Mouse (Mus musculus): ENCODE measurements at regions not wholly inside any gene's neighbourhood (a gene's known extent, or its start where the extent isn't known, plus 50 kb on each side); places are given as distances from the start of the nearest gene placed in this dataset.
A peak's percentile ranks its signal among the peaks of the same experiment; 100 is the strongest.

DNA sequence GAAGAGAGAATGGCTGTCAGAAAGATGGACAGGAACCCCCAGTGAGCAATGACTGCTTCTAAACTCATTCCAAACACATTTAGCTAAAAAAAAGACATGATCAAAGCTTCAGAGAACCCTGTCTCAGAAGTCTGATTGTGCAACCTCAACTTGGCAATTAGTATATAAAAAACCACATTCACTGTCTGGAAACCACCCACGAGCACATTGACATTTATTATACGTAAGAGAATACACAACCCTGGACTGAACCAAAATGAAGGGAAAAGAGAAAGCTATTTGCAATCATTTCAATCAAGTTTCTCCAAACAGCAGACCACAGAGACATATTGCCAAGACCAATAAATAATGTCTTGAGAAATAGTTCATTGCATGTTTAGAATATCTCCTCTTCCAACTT is 820.7 kb upstream of the Adgrl2 start:
- no peak for DNase-seq

DNA sequence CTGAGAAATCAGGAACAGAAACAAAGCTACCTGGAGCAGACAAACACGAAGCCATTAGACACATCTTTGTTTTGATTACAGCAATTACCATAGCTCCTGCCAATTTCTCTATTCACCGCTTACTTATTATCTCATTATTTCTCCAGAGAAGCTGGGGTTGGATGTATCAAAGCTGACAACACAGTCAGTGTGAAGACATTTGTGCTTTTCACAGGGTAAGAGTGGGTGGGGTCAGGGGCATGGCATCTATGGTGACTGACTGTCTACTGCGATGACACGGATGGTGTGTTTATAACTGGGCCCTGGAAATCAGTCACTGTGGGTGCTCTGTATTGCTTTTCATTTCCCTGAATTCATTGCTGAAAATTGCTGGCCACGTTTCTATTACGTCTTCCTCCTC is 815.0 kb upstream of the Adgrl2 start:
- DNase-seq = no peak

DNA sequence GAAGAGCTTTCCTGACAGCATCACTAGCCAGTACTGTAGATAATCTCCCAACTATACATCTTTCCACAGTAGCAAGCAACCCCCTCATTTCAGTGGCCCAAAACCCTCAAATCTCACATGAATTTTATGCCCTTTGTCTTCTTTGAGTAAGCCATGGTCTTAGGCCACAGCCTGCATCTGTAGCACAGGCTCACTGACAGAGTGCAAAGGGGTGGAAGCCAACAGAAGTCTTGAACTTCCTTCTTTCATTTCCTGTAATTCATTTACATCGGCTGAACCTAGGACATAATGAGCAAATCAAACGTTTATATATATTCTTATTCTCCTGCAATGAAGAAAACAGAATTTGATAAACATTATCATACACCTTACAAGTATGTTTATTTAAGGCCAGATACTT is 805.8 kb upstream of the Adgrl2 start:
- no peak for DNase-seq

DNA sequence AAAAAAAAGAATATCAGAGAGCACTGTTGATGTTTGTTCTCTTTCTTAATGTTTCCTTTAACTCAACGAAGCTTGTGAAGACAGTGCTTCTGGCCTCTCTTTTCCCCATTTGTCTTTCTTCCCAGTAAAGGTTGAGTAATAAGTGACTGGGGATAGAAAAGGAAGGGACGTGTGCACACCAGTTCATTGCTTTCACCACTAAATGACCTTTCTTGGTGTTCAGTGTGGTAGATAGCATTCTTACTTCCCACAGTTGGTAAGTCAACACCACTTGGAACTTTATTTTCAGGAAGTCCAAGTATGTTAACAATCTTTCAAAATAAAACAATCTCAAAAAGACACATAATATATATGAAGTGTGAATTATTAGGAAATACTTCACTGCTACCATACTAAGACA is 801.2 kb upstream of the Adgrl2 start:
- DNase-seq = no peak

DNA sequence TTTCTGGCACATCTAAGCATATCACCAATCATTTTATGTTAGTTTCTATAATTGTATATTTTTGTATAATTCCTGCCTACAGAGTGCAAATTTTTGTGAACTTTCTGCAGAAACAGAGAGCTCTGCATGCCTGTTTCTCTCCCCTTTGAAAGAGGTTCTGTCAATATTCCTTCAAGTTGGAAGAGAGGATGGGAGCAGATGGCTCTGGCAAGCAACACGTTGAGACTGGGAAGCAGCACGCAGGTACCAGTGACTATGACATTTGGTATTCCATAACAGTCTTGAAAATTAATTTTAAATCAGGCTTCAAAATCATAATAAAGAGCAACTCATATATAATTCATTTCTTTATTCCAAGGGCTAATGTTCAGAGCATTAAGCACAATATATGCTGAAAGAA is 795.7 kb upstream of the Adgrl2 start:
- peak; percentile 6 to 7 for DNase-seq

DNA sequence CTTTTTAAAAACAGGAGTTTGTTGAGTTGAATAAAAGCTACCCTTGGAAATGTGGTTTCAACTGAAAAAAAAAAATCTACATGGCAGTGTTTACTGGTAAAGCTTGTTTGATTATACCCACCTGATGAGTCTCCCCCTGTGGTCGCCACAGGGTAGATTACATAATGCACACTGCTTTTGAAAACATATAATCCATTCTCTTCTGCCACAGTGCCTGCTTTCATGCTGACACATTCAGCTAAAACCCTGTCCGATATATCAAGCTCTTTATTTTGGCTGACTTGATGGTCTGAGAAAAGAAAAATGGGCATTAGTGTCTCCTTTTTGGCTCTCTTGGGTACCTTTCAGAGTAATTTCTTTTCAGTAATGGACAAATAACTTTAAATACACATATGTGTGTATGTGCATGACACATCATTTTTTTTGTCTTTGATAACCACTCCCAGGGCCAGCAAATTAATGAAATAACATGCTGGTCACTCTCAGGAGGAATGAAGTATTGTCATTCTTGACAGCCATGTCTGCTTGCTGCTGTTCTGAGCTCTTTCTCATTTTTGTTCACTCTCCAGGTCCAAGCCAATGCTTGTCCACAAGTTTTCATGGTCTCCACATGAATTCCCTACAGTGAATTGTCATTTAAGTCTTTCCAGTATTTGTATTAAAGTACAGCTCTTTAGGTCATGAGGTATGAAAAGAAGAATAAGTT is 793.7 kb upstream of the Adgrl2 start:
- DNase-seq = no peak

DNA sequence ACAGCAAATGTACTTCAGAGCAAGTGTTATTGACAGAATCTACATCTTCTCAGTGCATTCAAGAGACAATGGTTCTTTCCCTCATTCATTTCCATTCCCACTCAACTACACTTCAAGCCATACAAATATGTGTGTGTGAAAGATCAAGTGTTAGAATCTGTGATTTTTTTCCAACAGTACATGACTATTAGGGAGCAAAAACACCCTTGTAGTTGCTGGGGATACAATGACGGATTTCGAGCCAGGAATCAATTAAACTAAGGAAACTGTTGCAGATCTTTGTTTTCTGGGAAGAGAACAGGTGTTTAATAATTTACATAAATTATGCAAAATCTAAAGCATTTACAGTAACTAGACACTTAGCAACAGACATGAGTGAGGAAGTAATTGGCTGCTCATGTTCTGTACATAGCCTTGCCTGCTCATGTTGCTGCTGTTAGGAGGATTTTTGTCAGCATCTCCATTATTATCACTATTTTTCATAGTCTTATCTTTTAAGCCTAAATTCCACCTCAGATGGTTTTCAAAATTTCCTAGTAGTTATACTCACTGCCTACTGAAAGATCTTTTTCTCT is 777.6 kb upstream of the Adgrl2 start:
- DNase-seq = no peak

DNA sequence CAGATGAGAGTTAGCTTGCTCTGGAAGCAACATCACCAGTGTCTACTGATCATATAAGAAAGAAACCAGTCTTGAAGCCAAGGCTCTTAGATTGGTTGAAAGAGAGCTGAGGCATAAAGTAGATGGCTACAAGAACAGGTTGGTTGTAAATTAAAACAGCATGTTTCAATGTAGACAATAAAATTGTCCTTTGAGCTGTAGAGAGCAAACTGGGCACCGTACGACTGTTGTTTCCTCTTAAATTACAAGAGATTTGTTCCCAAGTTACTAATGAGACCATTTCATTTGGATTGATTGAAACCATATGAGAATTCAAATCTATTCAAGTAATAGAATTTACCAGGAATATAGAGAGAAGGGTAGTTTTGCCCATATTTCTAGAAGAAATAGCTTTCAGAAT is 770.9 kb upstream of the Adgrl2 start:
- DNase-seq = no peak

DNA sequence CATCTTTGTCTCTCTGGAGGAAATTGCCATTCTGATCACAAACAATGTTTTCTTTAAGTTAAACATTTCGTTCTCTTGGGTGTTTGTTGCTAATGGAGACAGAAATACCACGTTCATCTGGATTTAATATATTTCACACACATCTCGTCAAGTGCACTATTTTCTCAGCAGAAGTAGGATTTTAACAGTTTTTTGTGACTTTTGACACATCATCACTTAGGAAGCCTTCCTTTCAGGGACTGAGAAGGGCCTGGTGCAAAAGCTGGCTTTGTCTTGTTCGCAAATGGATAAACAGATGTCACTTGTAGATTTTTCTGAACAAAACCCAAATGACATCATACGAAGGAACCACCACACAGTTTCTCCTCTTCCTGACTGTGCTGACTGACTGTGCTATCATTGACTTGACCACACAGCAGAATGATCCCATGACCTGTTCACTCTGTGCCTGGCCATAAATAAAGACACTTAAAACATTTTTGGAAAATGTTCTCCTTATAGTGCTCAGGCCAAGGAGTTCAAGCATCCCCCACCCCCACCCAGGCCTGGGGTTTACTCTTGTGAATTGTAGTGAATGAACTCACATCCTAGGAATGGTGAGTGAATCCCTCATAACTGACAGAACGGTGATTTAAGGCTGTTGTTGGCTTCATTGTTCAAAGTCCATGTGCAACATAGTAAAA is 767.7 kb upstream of the Adgrl2 start:
- DNase-seq = no peak

DNA sequence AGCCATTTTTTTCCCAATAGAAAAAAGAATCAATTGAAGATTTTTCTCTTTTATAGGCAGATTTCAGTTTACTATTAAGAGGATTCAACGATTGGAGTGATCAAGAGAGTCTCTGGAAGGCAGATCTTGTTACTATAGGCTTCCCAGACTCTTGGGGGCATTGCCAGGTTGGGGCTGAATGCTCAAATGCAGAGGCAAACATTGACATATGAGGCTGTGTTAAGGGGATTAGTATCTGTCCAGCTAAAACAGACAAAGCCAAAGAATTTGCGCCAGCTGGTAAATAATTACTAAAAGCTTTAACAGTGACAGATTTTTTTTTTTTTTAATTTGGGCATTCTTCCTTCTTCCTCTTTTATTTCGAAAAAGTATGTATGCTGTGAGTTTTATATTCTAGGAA is 745.7 kb upstream of the Adgrl2 start:
- DNase-seq = no peak

DNA sequence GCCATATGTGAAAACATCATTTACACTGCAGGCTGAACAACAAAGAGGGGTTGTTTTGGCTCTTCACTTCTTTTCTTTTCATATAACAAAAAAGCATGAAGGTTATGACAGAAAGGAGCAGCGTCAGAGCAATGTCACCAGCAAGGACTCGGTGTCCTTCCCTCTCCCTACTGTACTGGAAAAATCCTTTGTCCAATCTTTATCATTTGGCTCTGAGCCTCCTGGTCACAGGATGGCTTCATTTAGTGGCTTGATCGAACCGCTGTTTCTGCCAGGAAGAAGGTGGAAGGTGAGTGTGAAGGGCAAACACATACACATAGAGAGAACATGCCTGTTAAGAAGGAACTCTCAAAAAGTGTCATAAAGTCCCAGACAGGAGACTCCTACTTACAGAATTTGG is 735.9 kb upstream of the Adgrl2 start:
- DNase-seq = no peak

DNA sequence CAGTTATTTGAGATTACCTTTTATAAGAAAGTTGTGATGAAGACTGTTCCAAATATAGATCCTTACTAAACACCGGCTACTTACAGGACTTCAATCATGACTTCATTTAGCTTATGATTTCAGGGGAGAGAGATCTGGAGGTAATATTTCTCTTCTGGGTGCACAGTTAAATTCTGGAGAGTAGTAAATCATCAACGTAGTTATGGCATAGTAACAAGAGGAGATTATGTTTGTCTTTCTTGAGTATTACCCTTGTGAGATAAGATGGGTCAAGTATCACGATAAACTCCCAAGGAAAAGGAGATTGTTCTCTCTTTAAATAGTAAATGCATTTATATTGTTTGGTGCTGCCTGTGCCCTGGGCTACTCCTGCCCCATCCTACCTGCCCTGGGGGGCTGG is 734.5 kb upstream of the Adgrl2 start:
- no peak for DNase-seq

DNA sequence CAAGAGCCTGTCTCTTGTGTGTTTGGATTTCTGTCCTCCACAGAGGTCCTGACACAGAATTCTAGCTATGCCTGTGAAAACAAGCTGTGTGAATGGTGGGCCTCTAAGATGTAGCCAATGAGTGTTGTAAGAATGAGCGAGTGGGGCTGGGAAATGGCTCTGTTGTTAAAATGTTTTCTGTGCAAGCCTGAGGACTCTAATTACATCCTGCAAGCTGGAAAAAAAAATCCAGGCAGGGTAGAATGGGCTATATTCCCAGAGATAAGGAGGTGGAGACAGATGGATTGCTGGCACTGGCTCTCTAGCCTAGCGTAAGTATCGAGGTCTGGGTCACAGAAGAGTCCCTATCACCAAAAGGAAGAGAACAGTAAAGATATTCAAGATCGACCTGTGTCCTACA is 731.5 kb upstream of the Adgrl2 start:
- no peak for DNase-seq

DNA sequence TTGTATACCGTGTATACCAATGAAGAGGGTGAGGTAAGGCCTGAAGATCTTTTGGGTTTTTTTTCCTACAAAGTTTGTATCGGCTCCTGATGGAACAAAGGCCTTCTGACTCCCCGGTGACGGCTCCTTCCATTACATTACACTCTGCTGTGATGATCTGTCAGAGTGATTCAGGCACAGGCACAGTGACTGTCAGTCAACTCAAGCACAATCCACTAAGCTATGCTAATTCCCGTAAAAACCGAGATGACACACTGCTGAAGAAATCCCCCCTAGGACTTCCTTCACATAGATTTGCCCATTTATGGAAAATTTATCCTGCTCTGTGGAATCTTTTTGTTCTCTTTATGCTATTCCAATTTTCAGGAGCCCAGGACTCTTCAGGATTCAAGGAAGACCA is 730.0 kb upstream of the Adgrl2 start:
- no peak for DNase-seq

DNA sequence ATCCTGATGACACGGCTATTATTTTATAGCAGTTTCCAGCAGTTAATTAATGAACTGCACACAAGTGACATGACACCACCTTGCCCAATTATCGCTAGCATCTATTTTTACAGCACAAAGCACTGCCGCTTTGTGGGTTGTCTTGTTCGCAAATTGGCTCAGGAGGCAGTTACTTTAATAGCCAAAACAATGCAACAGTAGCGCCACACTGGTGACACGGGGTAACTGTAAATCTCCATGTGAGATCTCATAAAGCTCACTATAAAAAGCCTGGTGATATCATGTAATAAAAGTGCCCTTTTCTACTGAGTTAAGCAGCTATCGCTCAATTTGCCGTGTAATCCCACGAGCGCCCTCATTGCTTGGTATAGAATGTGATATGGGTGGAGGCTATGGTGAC is 715.4 kb upstream of the Adgrl2 start:
- DNase-seq = peak; percentile 2 to 13

DNA sequence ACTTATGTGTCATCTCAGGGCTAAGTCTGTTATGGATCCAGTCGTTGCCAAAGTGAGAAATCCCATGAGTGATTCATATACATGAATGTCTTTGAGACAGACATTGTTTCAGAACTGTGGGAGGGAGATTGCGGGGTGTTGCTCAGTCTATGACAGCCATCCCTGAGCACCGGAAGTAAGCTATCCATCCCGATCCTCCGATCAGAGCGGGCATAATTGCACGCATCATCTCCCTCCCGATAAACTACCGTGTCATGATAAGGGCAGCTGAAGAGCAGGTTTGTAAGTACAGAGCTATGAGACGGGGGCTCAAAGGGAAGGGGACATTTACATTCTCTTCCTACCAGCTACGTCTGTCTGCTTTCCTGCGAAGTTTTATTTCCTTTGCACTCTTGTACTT is 715.0 kb upstream of the Adgrl2 start:
- no peak for DNase-seq

DNA sequence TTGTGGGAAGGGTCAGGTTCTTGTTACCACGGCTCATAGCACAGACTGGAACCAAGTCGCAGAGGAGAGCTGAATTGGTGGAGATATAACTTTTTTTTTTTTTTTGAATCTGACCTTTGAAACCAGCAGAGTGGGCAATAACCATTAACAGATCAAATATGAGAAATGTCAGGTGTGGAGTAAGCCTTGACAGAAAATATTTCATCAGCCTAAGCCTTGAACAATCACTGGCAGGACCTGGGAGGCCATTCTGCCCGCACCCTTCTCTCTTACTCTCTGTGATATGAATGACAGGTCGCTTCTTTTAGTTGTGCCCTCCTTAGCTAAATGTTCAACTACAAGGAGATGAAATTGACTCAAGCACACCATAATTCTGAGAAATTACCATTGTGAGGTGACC is 714.1 kb upstream of the Adgrl2 start:
- no peak for DNase-seq

DNA sequence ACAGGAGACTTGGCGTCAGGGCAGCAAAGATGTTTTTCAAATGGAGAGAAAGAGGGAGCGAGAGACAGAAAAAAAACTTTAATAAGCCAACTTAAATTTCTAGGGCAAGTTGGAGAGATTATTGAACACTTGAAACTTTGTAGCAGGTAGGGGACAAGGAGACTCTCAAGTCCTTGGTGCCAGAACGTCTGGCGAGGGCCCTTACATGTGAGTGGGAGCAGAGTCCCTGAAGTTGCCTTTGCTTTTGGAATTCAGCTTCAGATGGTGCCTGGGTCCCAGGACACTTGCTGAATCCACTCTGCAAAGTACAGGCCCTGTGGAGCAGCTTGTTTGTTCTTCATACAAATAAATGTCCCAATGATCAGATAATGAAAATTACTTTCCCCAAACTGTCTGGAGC is 693.2 kb upstream of the Adgrl2 start:
- DNase-seq = no peak

DNA sequence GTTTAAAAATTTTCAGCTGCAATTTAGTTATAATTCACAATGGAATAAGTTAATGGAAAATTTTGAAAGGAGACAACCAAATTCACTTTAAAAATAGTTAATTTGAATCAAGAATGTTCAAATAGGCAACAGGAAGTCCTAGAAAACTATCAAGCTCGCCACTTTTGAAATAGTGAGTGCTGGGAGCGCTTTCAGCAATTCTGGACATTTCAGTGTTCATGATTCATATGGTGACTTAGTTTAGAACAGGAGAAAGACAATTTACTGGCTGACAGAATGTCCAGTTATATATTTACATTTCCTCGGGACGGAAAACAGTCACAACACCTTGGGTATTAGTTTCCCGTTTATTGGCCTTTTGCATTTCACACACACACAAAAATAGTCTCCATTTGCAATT is 691.9 kb upstream of the Adgrl2 start:
- DNase-seq = no peak

DNA sequence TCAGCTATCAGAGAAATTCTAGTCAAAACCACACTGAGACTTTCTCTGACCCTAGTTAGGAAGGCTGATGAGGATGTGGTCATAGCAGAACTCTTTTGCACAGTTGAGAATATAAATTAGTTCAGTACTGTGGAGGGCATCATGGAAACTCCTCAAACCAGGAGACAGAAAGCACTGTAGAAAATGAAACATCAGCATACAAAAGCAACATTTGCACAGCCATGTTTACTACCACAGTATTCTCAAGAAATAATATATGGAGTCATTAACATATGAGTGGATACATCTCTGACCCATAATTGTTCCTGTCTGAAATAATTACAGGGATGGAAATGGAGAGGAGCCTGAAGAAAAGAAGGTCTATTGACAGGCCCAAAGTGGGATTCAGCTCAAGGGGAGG is 683.6 kb upstream of the Adgrl2 start:
- no peak for DNase-seq

DNA sequence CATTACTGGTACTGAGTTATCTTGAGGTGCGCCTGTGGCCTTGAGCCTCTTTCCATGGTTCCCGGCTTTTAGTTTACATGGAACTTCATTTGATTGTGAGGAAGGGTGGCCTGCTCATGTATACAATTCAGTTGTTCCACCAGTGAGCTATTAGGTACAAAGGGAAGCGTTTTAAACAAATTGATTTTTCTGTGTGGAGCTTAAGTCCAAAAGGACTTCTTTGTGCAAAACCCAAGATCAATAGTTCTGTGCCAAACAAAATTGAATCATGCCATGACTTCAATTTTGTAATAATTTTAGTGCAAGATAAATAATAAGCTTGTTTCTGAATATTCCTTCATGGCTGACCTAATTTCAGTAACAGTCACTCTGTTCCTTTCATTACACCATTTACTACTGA is 674.3 kb upstream of the Adgrl2 start:
- DNase-seq = no peak

DNA sequence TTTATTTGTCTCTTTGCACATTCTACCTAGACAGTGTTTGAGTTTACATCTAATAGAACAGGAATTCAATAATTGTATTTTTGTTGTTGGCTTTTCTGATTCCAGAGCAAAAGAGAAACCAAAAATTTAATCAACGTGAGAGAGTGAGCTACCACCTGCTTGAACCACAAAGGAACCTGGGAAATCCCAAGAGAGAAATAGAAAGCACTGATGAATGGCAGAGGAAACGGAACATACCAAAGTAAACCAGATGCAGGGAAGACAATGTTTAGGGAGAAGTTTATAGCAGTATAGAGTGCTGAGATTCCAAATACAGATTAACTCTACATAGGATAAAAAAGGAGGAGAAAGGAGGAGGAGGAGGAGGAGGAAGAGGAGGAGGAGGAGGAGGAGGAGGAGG is 648.0 kb upstream of the Adgrl2 start:
- DNase-seq = no peak

DNA sequence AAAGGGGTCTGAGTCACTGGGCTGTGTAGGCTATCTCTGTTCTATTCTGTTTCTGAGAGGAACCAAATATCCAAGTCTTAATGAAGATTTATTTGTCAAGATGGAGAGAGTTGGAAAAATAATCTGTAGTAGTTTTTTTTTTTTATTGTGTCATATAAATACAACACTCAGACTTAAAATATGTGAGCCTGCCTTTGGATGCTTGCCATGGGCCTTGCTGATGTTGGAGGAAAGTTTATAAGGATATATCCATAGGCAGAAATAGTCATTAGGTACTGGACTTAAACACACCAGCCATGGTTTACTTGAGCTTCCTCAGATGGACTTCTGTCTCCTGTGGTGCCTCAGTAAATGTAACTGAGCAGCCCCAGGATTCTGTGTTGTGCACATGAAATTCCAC is 635.8 kb upstream of the Adgrl2 start:
- DNase-seq = no peak

DNA sequence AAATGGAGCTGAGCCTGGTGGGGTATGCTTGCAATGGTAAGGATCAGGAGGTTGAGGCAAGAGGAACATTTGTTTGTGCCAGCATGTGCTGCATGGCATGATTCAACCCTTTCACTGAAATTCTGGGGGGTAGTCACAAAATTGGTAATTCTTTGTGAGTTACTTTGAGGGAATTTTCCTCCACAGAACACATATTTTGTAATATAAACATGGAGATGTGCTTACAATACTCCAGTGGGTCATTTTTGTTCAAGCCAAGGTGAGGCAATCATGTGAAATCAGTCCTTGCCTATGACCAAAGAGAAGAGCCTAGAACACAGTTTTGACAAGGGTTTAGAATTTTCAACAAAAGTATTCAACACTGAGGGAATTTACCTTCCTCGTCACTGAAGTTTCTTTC is 635.1 kb upstream of the Adgrl2 start:
- no peak for DNase-seq

DNA sequence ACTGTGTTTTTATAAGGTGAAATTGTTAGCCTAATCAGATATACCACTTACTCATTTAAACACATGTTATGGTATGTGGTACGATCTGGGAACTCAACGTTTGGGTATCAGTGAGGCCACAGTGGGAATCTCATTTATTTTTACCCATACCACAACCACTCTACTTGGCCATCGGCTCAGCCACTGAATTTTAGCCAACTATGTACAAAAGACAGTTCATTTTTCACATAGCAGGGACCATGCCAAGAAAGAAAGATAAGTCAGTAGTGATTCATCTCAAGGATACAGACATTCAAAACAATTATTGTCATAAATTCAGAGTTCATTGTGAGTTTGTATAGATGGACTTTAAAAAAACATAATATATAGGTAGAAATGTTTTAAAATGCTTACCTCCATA is 634.7 kb upstream of the Adgrl2 start:
- DNase-seq = no peak

All from cerebellum, postnatal 36 days (tissue).